Mouse (Mus musculus) bone marrow macrophage, adult 2 months (primary cell): Measurements from ENCODE around the gene Dnase2b.

Experiments used
- CTCF ChIP-seq: IDR thresholded peaks from 2 replicates; pipeline ENCODE4 v1.5.1; 2012; ENCODE audit warnings: low read depth, mild to moderate bottlenecking, low read length, moderate library complexity
- POLR2A ChIP-seq: IDR thresholded peaks from 2 replicates; pipeline ENCODE4 v1.6.1; 2012; ENCODE audit warnings: mild to moderate bottlenecking, low read depth, low read length, borderline replicate concordance

- no peak for TF ChIP-seq CTCF
- TF ChIP-seq POLR2A = no peak
These were observed 6.6 kb upstream of the Dnase2b start for GRCm38 (mm10) chr3:146621966-146622365.
